Mouse (Mus musculus) kidney, adult 2 months (tissue): ENCODE measurements around the gene Ugt2b35.

Experiments
- CTCF ChIP-seq: fragments of 200-500 bp; conservative IDR thresholded peaks from 2 replicates; pipeline ENCODE4 v1.5.1; 2011; ENCODE audit warnings: low read depth, mild to moderate bottlenecking, control low read depth, low read length, moderate library complexity, mixed read lengths; ENCODE audit not compliant: insufficient read depth, insufficient read length
- POLR2A ChIP-seq: fragments of 200-500 bp; IDR thresholded peaks from one replicate; pipeline ENCODE4 v1.6.1; 2011; ENCODE audit warnings: low read depth, low read length, control low read depth

- TF ChIP-seq CTCF = no peak
- TF ChIP-seq POLR2A = no peak
Observed at GRCm38 (mm10) chr5:87004735-87005134, 4.1 kb downstream of the Ugt2b35 start.
